Mouse (Mus musculus): ENCODE results near the gene Tuba1c.

DNA sequence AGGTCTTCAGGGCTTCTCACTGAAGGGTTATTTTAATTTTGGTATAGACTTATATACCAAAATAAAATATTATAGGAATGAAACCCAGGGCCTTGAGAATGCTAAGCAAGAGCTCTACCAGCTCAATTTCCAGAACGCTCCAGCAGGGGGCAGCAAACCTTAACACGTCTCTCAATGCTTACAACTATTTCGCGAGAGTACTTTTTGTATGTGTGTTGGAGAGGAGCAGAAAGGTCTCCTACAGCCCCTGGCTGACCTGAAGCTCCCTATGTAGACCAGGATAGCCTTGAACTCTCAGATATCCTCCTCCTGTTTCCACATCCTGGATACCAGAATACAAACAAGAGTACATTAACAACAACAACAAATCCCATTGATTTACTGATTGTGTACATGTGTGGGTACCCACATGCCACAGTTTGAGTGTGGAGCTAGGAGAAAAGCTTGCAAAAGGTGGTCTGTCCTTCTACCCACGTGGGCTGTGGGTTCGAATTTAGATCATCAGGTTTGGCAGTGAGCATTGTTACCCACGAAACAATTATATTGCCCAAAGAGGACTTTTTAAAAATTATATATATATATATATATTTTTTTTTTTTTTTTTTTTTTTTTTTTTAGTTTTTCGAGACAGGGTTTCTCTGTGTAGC, 4.9 kb upstream of the Tuba1c start:
- TF ChIP-seq CTCF (IDR thresholded peaks at IDR 0.05; ENCODE audit: borderline replicate concordance, control insufficient read depth, extremely low read depth, insufficient read depth, low read length, poor library complexity) = no peak
- TF ChIP-seq POLR2A (IDR thresholded peaks at IDR 0.05; ENCODE audit: control insufficient read depth, extremely low read depth, insufficient read depth, low read length, poor library complexity) = no peak

All from thymus, adult 2 months (tissue).